Mouse (Mus musculus): ENCODE results near the gene P4htm.

Gene P4htm

DNA sequence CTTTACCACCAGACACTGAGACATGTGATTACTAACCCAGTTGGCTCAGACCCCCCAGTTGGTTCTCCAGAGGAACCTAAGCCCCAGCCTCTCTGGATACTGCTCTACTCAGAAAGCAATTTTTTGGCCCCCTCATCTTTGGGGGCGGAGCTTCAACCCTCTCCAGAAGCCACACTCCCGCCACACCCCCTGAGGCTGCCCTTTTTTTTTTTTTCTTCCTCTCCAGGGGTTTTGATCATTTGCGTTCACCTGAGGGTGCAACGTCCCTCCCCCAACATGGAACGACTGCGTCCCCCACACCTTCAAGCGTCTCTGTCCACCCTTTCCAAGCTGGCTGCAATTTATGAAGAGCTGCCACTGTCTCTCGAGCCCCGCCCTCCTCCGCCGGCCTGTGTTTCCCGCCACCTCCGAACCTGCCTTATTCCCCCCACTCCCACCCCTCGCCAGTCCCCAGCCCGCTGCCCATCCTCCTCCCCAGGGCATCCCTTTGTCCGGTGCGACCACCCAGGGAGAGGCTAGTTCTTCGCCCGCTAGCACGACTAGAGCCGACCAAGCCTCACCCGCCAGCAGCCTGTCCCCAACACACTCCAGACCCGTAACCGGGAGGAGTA is 19.4 kb downstream of the P4htm start:
- DNase-seq (ENCODE audit: low spot score), result peak; percentile 44

DNA sequence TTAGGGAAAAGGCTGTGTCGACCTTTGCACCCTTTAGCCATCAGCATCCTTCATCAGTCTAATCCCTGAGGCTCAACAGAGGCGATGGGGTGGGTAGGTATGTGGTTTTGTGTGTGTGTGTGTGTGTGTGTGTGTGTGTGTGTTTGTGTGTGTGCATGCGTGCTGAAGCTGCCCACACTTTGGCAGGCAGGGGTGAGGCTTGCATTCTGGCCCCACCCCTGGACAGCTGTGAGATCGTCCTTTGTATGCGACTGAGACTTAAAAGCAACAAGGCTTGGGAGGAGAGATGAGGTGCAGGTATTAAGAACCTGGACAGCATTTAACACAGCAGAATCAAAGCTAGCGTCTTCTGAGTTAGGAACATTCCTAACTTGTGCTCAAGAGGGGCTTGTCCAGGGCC is 20.4 kb downstream of the P4htm start:
- no peak for DNase-seq (ENCODE audit: low spot score)

DNA sequence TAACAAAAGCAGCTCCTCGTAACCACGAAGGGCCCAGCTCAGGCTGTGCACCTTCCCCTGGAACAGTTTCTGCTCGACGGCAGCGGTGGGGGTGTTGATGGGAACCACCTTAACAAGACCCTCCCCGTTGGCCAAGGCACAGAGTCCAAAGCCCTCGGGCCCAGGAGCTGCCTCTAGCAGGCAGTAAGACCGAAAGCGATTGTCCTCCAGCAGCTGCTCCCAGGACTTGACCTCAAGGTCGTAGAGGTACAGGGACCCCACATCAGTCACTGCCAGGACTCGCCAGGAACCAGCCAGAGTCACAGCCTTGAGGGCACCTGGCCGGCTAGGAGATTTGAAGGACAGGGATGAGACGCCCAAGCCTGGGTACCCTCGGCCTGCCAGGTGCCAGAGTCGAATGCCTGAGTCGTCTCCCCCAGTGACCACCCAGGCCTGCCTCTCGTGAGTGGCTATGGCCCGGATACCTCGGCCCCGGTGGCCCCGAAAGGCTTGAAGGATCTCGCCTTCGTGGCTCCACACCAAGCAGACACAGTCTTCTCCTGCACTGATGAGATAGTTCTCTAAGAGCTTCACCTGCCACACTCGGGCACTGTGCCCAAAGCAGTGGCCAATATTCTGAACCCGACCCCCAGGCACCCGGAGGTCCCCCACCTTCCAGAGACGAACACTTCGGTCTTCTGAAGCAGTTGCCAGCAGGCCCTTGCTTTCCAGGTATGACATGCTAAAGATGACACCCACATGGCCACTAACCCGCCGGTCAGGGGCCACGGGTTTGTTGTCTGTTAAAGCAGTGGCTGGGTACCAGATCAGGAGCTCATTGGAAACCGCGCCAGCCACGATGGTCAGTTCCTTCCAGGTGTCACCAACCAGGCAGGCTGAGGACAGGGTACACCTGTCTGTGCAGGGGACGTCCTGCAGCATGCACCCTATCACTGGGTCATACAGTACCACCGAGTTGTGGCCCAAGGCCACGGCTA is 21.9 kb downstream of the P4htm start:
- no peak for DNase-seq (ENCODE audit: low spot score)

DNA sequence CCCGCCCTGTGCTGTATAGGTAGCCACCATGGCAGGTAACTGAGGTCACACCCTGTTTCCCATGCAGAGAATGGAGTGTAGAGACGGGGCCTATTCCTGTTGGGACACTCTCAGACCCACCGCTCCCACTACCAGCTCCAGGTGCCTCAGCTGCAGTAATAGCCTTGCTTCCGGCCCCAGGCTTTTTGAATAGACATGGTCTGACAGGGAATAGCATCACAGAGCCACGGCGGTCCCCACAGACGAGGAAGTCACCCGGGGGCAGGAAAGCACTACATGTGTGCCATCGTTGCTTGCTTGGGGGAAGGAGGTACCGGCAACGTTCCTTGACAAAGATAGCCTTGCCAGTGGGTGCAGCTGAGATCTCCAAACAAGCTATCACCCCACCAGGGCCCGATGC is 22.5 kb downstream of the P4htm start:
- DNase-seq (ENCODE audit: low spot score), result no peak

DNA sequence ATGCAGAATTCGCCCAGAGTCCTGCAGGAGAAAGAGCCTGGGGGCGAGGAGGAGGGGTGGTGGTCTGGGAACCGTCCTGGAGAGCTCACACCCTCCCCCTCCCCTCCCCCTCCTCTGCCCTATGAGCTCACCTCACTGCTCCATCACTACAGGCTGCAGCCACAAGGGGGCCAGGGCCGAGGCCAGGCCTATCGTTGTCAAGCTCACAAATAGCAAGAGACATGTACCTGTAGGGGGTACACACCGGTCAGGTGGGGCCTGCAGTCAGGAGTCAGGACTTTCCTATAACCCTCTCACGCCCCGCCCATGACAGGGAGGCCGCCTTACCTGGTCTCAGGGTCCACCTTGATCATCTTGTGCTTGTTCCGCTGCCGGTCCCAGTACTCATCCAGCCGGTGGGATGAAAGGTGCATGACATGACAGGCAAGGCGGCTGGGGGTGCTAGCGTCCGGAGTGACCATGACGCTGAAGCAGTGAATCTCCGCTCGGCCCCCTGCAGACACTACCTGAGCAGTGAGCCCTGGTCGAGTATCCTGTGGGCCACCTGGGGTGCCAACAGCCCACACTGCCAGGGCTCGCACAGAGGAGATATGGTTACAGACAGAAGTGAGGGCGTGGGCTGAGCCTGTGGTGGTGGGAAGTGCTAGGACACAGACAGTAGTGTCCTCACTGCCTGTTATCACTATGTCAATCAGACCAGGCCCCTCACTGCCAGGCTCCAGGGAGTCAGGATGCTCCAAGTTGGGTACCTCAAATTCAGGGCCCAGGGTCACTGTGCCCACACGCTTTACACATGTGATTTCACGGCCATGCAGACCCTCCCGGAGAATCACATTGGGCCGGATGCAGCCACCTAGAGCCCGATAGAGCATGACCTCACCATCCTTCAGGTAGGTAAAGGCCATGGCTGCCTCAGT is 23.4 kb downstream of the P4htm start:
- peak; percentile 55 for DNase-seq (ENCODE audit: low spot score)

DNA sequence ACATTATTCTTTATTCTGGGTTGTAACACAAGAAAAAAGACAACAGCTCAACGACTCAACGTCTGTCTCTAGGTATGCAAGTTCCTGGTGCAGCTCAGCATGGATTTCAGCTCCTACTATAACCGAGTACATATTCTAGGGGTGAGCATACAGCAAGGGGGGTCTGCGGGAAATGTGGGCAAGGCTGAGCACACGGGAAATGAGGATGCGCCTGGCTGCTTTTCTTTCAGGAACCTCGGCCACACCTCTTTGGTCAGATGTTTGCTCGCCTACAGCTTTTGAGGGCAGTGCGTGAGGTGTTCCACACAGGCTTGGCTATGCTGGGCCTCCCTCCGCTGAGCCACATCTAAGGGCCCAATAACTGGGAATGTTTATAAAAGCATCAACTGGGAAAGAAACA is 25.1 kb downstream of the P4htm start:
- no peak for DNase-seq (ENCODE audit: low spot score)

DNA sequence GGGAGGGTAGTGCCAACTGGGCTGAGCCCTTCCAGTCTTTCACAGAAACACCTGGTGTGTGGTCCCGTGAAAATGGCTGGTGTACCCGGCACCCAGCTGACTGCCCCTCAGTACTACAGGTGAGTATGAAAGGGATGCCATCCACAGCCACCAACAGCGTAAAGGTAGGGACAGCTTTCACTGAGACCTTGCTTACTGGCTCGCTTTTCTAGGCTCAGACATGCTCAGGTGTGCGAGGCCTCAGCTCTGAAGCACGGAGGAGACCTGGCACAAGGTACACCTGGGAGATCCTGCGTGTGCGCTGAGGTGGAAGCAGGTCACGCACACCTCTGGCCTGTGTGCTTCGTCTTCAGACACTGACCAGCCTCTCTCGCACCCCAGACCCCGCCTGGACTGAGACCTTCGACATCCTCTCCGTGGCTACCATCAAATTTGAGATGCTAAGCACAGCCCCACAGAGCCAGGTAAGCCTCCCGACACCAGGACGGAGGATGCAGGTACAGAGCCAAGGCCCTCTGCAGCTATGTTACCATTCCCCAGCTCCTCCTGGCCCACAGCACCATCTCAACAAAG is 26.0 kb downstream of the P4htm start:
- DNase-seq (ENCODE audit: low spot score), result no peak

DNA sequence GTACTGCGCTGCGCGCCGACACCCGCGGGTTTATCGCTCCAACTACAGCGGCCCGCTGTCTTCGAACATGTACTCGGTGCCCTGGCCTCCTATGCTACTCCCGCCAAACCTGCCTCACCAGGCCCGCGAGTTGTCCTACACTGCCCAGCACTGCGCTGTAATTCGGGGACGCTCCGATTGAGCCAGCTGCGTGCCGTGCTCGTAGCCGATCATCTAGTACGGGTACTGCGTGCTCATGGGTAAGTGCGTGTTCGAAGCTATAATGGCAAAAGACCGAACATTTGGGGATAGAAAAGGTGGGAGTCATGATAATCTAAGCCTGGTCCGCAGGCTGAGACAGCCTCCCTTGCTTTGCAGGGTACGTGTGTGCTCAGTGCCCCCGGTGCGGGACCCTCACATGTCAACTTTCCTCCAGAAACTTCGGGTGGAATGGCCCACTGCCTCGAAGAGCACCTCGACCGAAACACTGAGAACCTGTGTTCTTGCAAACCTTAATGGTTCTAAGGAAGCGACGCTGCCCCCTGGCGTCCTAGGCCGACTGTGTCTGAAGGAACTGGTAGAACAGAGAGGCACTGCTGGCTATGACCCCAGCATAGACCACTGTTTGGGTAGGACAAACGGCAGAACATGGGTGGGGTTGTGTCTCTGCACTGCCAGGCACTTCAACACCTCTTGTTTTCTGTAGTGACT is 27.1 kb downstream of the P4htm start:
- DNase-seq (ENCODE audit: low spot score), result peak; percentile 66

DNA sequence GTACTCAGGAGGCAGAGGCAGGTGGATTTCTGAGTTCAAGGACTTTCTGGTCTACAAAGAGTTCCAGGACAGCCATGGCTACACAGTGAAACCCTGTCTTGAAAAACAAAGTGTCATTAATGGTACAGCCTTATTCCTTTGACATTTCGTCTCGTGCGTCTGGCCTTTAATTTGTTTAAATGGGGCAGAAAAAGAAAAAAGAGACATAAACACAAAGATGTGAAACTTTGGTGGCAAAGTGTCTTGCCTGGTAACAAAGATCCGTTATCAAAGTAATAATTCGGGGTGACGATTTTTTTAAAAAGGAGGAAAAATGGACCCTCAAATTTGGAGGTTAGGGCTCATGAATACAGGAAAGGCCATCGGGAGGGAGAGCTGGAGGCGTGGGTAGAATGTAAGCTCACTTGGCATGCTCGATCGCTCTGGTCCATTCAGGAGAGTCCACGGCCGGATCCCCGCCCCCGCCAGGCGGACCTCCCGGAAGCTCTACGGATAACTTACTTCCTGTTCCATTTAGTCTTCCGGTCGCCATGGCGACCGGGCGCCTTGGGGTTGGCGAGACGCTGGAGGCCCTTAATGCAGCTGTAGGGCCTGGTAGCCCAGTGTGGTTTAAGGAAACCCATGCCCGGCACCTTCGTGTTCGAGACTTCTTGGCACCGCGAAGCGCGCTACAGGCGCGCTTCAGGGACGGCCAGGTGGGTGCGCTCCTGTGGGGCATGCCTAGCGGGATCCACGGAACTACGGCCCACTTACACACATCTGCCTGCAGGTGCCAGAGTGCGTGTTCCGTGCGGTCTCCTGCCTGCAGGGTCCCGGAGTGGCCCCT is 27.9 kb downstream of the P4htm start, which contains the start of gene Dalrd3:
TSS of gene Dalrd3 (plus strand) at position 506 of the 826 bp plus-strand sequence.
- DNase-seq (ENCODE audit: low spot score), result peak; percentile 80

DNA sequence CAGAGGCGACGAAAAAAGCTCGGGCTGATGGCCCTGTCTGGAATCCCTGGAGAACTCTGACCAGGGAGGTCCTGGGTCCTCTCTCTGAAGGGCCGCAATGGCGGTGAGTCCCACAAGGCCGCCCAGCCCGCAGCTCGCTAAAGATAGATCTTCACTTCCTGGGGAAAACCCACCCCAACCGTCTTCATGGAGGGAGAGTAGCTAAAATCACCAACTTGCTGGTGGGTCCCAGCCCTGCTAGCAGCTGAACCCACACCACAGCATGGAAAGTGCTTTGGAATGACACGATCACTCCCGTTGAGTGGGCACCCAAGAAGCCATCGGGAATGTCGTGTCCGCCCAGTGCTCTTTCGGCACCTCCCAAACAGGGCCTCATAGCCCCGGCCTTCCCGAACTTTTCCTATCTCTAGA is 29.0 kb downstream of the P4htm start:
- no peak for DNase-seq (ENCODE audit: low spot score)

DNA sequence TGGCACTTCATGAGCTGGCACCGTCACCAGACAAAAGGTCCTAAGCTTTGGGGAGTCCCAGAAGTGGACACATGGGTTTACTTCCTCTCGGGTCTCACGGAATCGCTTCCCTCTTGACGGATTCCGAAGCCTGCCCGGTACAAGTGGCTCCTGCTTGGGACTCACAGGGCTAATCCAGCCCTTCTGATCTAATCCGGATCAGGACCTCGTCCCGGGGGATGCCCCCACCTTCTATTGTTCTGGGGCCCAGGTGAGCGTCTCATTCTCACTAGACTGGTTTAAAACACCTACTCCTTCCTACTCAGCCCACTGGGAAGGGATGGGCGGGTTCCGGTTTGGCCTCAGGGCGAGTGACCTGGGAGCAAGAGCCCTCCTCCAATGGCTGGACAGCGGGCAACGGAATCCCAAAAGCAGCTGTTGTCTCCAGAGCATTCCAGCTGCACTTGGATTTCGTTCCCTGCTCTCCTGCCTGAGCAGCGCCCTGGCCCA is 29.5 kb downstream of the P4htm start:
- no peak for DNase-seq (ENCODE audit: low spot score)

DNA sequence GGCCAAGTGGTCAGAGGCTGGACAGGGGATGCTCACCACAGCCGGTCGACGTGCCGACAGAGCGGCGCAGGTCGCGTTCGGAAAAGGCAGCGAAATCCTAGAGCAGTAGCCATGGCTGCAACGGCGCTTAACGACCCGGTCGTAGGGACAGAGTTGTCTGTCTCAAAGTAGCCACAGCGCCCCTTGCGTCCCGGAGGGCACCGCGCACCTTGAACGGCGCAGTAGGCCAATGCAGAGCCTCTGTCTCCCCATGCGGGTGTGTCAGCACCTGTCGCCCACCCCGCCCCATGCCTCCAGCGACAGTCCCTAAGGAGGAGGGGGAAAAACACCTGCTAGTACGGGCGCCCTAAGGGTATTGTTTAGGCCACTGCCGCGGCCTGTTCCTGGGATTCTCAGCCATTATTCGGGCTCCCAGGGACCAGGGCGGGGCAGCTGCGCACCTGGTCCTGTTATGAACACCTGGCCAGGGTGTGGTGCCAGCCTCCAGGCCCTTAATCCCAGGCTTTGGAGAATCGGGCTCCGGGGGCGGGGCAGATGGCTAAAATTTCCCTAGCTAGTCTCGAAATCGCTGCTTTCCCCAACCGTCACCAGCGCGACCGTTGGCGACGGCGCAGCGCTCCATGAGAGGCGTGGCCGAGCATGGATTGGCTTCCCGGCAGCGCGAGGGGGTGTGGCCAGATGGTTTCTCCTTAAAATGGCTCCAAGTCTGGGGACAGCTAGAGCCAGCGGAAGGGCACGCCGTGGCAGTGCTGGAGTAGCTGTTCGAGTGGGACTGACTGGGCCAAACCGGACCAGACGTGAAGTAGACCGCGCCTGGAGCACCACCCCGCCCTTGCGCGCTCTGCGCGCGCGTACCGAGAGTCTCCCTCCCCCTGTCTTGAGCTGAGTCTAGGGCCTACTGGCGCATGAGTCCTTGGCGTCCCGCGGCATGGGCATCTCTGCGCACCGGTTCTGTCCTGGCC is 30.4 kb downstream of the P4htm start, which contains the start of gene Ndufaf3:
TSS of gene Ndufaf3 (minus strand) at position 620 of the 962 bp plus-strand sequence.
- peak; percentile 89 for DNase-seq (ENCODE audit: low spot score)

DNA sequence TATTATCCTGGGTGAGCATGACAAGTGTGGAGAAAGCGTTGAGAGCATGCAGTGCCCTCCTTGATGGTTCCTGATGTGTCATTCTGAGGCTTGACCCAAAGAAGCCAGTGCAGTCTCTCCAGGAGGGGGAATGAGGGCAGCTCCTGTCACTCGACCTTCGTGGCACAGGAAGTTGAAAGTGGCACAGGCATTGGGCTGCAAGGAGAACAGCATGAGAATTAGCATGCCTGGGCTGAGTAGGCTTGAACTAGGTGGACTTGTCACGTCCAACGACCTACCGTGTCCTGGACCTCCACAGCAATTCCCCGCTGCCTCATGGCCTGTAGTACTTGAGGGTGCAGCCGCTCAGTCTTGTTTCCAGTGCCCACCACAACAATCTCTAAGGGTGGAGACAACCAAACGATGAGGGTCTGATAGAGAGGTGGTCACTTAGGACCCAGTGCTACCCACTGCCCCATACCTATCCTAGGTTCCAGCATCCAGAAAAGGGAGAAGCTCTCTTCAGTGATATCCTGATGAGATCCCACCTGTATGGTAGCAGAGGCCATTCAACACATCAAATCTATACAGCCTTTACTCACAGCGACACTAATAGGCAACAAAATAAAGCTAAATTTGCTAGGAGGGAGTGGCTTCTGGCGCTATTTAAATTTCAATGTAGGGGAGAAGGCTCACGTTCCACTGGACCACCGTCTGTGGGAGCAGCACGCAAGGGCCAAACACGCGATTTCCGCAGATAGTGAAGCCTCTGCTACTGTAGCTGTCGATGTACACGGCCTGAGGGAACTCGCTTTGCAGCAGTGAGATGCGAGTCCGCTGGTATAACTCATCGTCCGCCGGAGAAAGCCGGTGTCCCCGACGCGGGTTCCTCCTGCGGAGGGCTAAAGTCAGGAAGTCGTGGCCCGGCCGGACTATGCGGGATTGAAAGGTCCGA is 31.3 kb downstream of the P4htm start:
- no peak for DNase-seq (ENCODE audit: low spot score)

DNA sequence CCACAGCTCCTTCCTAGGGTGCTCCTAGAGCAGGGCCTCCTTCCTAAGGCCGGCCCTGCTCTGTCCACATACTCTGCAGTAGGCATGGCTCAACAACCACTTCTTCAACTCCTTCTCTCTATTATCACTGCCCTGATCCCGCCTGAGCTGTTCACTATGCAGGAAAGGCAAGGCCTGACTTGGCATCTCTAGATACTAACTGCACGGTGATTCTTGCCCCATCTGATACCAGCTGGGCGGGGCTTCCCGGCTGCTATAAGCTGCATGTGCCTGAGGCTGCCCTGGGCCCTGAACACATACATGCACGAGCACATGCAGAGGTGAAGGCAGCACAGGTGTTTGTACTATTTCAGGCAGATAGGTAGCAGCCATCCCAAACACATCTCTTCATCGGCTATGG is 33.3 kb downstream of the P4htm start:
- no peak for DNase-seq (ENCODE audit: low spot score)

DNA sequence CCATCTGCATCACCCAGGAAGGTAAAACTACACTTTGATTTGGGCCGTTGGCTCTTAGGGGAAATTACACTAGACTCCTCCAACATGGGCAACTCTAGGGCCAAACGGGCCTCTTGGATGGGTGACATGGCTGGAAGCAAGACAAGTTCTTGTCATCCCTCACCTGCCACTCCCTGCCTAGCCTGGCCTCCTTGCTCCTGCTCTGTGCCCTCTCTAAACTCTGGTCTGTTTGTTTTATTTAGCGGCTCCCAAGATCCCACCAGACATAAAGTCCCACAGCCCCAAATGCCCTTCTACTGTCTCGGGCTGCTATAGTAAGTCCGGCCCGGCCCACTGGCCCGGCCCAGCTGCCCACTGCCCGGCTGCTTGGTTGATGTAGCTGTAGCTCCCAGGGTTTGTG is 33.8 kb downstream of the P4htm start:
- no peak for DNase-seq (ENCODE audit: low spot score)

DNA sequence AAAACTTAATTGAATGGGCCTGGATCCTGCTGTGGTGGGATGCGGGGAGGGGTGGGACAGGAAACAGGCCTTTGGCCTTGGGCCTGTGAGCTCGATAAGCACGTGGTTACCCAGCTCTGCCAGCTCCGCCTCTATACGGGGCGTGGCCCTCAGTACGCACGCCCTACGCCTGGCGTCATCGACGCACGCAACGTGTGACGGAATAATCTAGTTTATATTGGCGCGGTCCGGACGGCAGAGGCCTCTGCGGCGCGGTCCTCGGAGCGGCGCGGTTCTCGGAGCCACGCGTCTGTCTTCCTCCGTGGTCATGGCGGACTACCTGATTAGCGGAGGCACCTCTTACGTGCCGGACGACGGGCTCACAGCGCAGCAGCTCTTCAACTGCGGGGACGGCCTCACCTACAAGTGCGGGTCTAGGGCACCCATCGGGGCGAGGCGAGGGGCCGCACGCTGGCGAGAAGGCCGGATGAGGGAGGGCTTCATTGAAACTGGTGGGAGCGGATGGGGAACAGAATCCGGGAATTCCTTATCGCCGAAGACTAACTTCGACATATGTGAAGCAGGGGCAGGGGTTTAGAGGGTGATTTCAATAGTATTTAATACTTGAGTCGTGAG is 37.1 kb downstream of the P4htm start, which contains the start of gene Impdh2:
TSS of gene Impdh2 (plus strand) at position 60 of the 615 bp plus-strand sequence.
- DNase-seq (ENCODE audit: low spot score), result peak; percentile 91

DNA sequence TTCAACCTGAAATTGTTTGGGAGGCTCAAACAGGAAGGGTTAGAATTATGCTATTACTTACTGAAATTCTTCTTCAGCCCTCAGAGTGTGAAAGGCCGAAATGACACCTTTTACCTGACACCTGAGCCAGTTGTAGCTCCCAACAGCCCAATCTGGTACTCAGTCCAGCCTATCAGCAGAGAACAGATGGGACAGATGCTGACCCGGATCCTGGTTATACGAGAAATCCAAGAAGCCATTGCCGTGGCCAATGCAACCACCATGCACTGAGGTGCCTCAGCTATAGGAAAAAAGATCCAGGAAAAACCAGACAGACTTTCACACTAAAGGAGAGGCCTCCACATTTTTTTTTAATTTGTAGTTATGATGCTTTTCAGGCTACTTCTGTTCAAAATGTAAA is 38.3 kb downstream of the P4htm start:
- DNase-seq (ENCODE audit: low spot score), result no peak

Data from ovary, postnatal 14 days (tissue).